In genomic region chr11:97694921-97695711, GRCm38 (mm10) we compare ENCODE assay signal across 8 mouse cellular contexts. TPM values are rescaled to one million over a fixed set of nuclear protein-coding genes. Genes with fewer than 3 reads are reported as not detected.
A peak's percentile ranks its signal among the peaks of the same experiment; 100 is the strongest.
DNase-seq lines count a peak whose midpoint lies in the region; ATAC-seq and TF ChIP-seq lines count a peak whose summit lies in the region.

No protein-coding gene starts in this region.

- H3K4me2 ChIP-seq in hindbrain, embryonic 13.5 days, result peak overlapping the region; percentile 89
- peak overlapping the region; percentile 41 for H3K4me2 ChIP-seq in lung, embryonic 15.5 days
- 0 out of 2 replicates have a peak overlapping the region, but pooled peaks have one; percentile 5 for H3K4me2 ChIP-seq in stomach, postnatal 0 days (replicated peaks; ENCODE audit: low read depth)

- H3K9ac ChIP-seq in hindbrain, embryonic 13.5 days, result peak overlapping the region; percentile 68
- no peak overlapping the region; the same call in 1 of the 2 replicates for H3K9ac ChIP-seq in lung, embryonic 15.5 days
- no peak overlapping the region for H3K9ac ChIP-seq in stomach, postnatal 0 days (ENCODE audit: low read length)

- peak overlapping the region; percentile 93 for H3K4me3 ChIP-seq in hindbrain, embryonic 13.5 days
- H3K4me3 ChIP-seq in lung, embryonic 15.5 days, result peak overlapping the region; percentile 11
- H3K4me3 ChIP-seq in stomach, postnatal 0 days (ENCODE audit: low read depth, low read length), result no peak overlapping the region

- H3K9me3 ChIP-seq in hindbrain, embryonic 13.5 days, result no peaks in the 10 kb centered on the region
- no peaks in the 10 kb centered on the region for H3K9me3 ChIP-seq in lung, embryonic 15.5 days
- no peaks in the 10 kb centered on the region for H3K9me3 ChIP-seq in stomach, postnatal 0 days (ENCODE audit: control insufficient read depth, low read length)

- peaks cover 32% of the 10 kb centered on the region for H3K36me3 ChIP-seq in hindbrain, embryonic 13.5 days
- H3K36me3 ChIP-seq in lung, embryonic 15.5 days, result peaks cover 34% of the 10 kb centered on the region
- peaks cover 24% of the 10 kb centered on the region for H3K36me3 ChIP-seq in stomach, postnatal 0 days (ENCODE audit: control insufficient read depth, insufficient read depth, low read length)

- H3K27me3 ChIP-seq in hindbrain, embryonic 13.5 days, result no peaks in the 10 kb centered on the region
- no peaks in the 10 kb centered on the region for H3K27me3 ChIP-seq in lung, embryonic 15.5 days
- no peaks in the 10 kb centered on the region for H3K27me3 ChIP-seq in stomach, postnatal 0 days (ENCODE audit: control insufficient read depth, insufficient read depth, low read length)

- peaks cover 55% of the 10 kb centered on the region for H3K4me1 ChIP-seq in hindbrain, embryonic 13.5 days (replicated peaks)
- H3K4me1 ChIP-seq in lung, embryonic 15.5 days, result peaks cover 47% of the 10 kb centered on the region
- H3K4me1 ChIP-seq in stomach, postnatal 0 days (replicated peaks; ENCODE audit: control insufficient read depth, insufficient read depth), result peaks cover 8% of the 10 kb centered on the region; the same call in 1 of the 2 replicates

- H3K27ac ChIP-seq in hindbrain, embryonic 13.5 days, result peak overlapping the region; percentile 89
- H3K27ac ChIP-seq in lung, embryonic 15.5 days, result peak overlapping the region; percentile 71
- peak overlapping the region; percentile 18; the same call in 1 of the 2 replicates for H3K27ac ChIP-seq in stomach, postnatal 0 days (replicated peaks)

- no peak for TF ChIP-seq EP300 in stomach, postnatal 0 days (optimal IDR thresholded peaks at IDR 0.05)

- ATAC-seq in cerebellum, adult (ENCODE audit: insufficient number of reproducible peaks, low FRiP score, low TSS enrichment), result no peak
- 0 out of 2 replicates have a peak, but pooled peaks have one; percentile 17 for ATAC-seq in hindbrain, embryonic 13.5 days (ENCODE audit: low FRiP score)
- peak; percentile 47 for ATAC-seq in lung, embryonic 15.5 days (ENCODE audit: borderline replicate concordance, extremely low read depth, low FRiP score, low TSS enrichment)
- ATAC-seq in stomach, postnatal 0 days (ENCODE audit: low FRiP score, low TSS enrichment), result no peak

- peak; percentile 73 for DNase-seq in cerebellum, adult 9-10 months
- peak; percentile 75 for DNase-seq in retina, postnatal 1 day
- DNase-seq in retina, embryonic 14.5 days (ENCODE audit: low spot score), result no peak
- peak; percentile 44 for DNase-seq in stomach, postnatal 0 days (ENCODE audit: low spot score)
- no peak for DNase-seq in gastrocnemius, postnatal 25 days

- WGBS in hindbrain, embryonic 13.5 days, result 47% methylated on average over 17 of the region's 17 CpGs
- WGBS in lung, embryonic 15.5 days, result 41% methylated on average over 17 of the region's 17 CpGs
- WGBS in stomach, postnatal 0 days, result 40% methylated on average over 17 of the region's 17 CpGs

- no peak for TF ChIP-seq CTCF in stomach, postnatal 0 days (IDR thresholded peaks at IDR 0.05; ENCODE audit: low read depth)

RNA-seq across cellular contexts. Expression of gene Pcgf2, which starts 5.2 kb away (rescaled TPM):
- 26.2 and 26.3 TPM in 2 replicates for polyA plus RNA-seq in hindbrain, embryonic 13.5 days (2015; fragmentation: Nextera tagmentation; extraction: Ambion mirVana)
- polyA plus RNA-seq in lung, embryonic 15.5 days (2015; fragmentation: Nextera tagmentation; extraction: Ambion mirVana), result 12.1 and 13.2 TPM in 2 replicates
- 5.9 and 6.6 TPM in 2 replicates for polyA plus RNA-seq in stomach, postnatal 0 days (2015; fragmentation: Nextera tagmentation; extraction: Ambion mirVana)
- 1 to 10 TPM; 2.4 to 3.3 TPM for total RNA-seq in gastrocnemius, postnatal 25 days (2021)

RNA-seq across cellular contexts. Expression of gene Psmb3, which starts 8.1 kb away (rescaled TPM):
- 476 and 483 TPM in 2 replicates for polyA plus RNA-seq in hindbrain, embryonic 13.5 days (2015; fragmentation: Nextera tagmentation; extraction: Ambion mirVana)
- polyA plus RNA-seq in lung, embryonic 15.5 days (2015; fragmentation: Nextera tagmentation; extraction: Ambion mirVana), result 465 and 505 TPM in 2 replicates
- 405 and 438 TPM in 2 replicates for polyA plus RNA-seq in stomach, postnatal 0 days (2015; fragmentation: Nextera tagmentation; extraction: Ambion mirVana)
- 100 to 1,000 TPM; 128 TPM for total RNA-seq in gastrocnemius, postnatal 25 days (2021)

RNA-seq across cellular contexts. Expression of gene Cisd3, which starts 9.5 kb away (rescaled TPM):
- 23.8 and 25.6 TPM in 2 replicates for polyA plus RNA-seq in hindbrain, embryonic 13.5 days (2015; fragmentation: Nextera tagmentation; extraction: Ambion mirVana)
- polyA plus RNA-seq in lung, embryonic 15.5 days (2015; fragmentation: Nextera tagmentation; extraction: Ambion mirVana), result 44.1 and 45.5 TPM in 2 replicates
- polyA plus RNA-seq in stomach, postnatal 0 days (2015; fragmentation: Nextera tagmentation; extraction: Ambion mirVana), result 44.2 TPM in 2 replicates
- 100 to 1,000 TPM; 109 to 113 TPM for total RNA-seq in gastrocnemius, postnatal 25 days (2021)

RNA-seq across cellular contexts. Expression of gene Mllt6, which starts 31.9 kb away (rescaled TPM):
- 3.4 and 4.1 TPM in 2 replicates for polyA plus RNA-seq in hindbrain, embryonic 13.5 days (2015; fragmentation: Nextera tagmentation; extraction: Ambion mirVana)
- 3.2 and 3.3 TPM in 2 replicates for polyA plus RNA-seq in lung, embryonic 15.5 days (2015; fragmentation: Nextera tagmentation; extraction: Ambion mirVana)
- 1.1 TPM in 2 replicates for polyA plus RNA-seq in stomach, postnatal 0 days (2015; fragmentation: Nextera tagmentation; extraction: Ambion mirVana)
- total RNA-seq in gastrocnemius, postnatal 25 days (2021), result 10 to 100 TPM; 33.0 to 40.5 TPM

RNA-seq across cellular contexts. Expression of gene Pip4k2b, which starts 49.4 kb away (rescaled TPM):
- polyA plus RNA-seq in hindbrain, embryonic 13.5 days (2015; fragmentation: Nextera tagmentation; extraction: Ambion mirVana), result 4.3 and 4.7 TPM in 2 replicates
- 1.6 and 1.8 TPM in 2 replicates for polyA plus RNA-seq in lung, embryonic 15.5 days (2015; fragmentation: Nextera tagmentation; extraction: Ambion mirVana)
- polyA plus RNA-seq in stomach, postnatal 0 days (2015; fragmentation: Nextera tagmentation; extraction: Ambion mirVana), result 0.73 and 0.75 TPM in 2 replicates
- 10 to 100 TPM; 38.9 to 45.0 TPM for total RNA-seq in gastrocnemius, postnatal 25 days (2021)

Comparison
In these comparisons a context has a peak if more than half of its experiments do, and no peak if none do; other contexts are left out.
1. DNase-seq: peak in cerebellum, adult 9-10 months (single experiment), retina, postnatal 1 day (single experiment) and stomach, postnatal 0 days (single experiment); none in retina, embryonic 14.5 days (single experiment) and gastrocnemius, postnatal 25 days (single experiment).
2. ATAC-seq: peak in hindbrain, embryonic 13.5 days (single experiment) and lung, embryonic 15.5 days (single experiment); none in cerebellum, adult (single experiment) and stomach, postnatal 0 days (single experiment).
3. H3K27ac ChIP-seq: peak in every context shown above with its lines; median percentile 89 in hindbrain, embryonic 13.5 days; 71 in lung, embryonic 15.5 days; 18 in stomach, postnatal 0 days.
4. H3K4me2 ChIP-seq: peak in every context shown above with its lines; median percentile 89 in hindbrain, embryonic 13.5 days; 41 in lung, embryonic 15.5 days; 5 in stomach, postnatal 0 days.